Mouse (Mus musculus) midbrain, embryonic 16.5 days (tissue): ENCODE results near the gene Nemp1. TPM values are rescaled to one million over a fixed set of nuclear protein-coding genes. Genes with fewer than 3 reads are reported as not detected.
A peak's percentile ranks its signal among the peaks of the same experiment; 100 is the strongest.

Source experiments
- ATAC-seq: fragments of 200-750 bp; cut with Nextera tagmentation; 2 replicates; pipeline ENCODE4 v1.8.0; 2017; ENCODE audit warnings: moderate TSS enrichment
- H3K27ac ChIP-seq: fragments of 300-500 bp; sonication (generic); 2 replicates; pipeline ENCODE4 v1.5.1; 2014; ENCODE audit warnings: mild to moderate bottlenecking, low read length, mixed read lengths
- H3K27me3 ChIP-seq: fragments of 300-500 bp; sonication (generic); 2 replicates; pipeline ENCODE4 v1.6.1; 2014; ENCODE audit warnings: low read depth, low read length, mixed read lengths; ENCODE audit not compliant: control insufficient read depth, insufficient read depth
- H3K36me3 ChIP-seq: fragments of 300-500 bp; sonication (generic); 2 replicates; pipeline ENCODE4 v1.6.1; 2014; ENCODE audit warnings: mild to moderate bottlenecking, low read length, moderate library complexity, mixed read lengths; ENCODE audit not compliant: control insufficient read depth, insufficient read depth
- H3K4me1 ChIP-seq: fragments of 300-500 bp; sonication (generic); 2 replicates; pipeline ENCODE4 v1.6.1; 2014; ENCODE audit warnings: mild to moderate bottlenecking, low read length, mixed read lengths; ENCODE audit not compliant: control insufficient read depth, insufficient read depth
- H3K4me2 ChIP-seq: fragments of 300-500 bp; sonication (generic); 2 replicates; pipeline ENCODE4 v1.6.1; 2014; ENCODE audit warnings: mild to moderate bottlenecking, low read length, mixed read lengths
- H3K4me3 ChIP-seq: fragments of 300-500 bp; sonication (generic); 2 replicates; pipeline ENCODE4 v1.5.1; 2014; ENCODE audit warnings: low read depth, mild to moderate bottlenecking, low read length, moderate library complexity, mixed read lengths
- H3K9ac ChIP-seq: fragments of 300-500 bp; sonication (generic); 2 replicates; pipeline ENCODE4 v1.6.1; 2014; ENCODE audit warnings: low read depth, low read length, mixed read lengths
- H3K9me3 ChIP-seq: fragments of 300-500 bp; sonication (generic); replicated peaks from 2 replicates; pipeline ENCODE4 v1.6.1; 2014; ENCODE audit warnings: mild to moderate bottlenecking, low read length, mixed read lengths; ENCODE audit not compliant: control insufficient read depth, poor library complexity, severe bottlenecking
- WGBS: fragments of 180-500 bp; shearing (Covaris S2); extraction: QIAGEN DNeasy Blood & Tissue Kit; methylation state at CpG from one replicate; pipeline ENCODE4 v1.1.7; 2014; 5-methylcytosine and 5-hydroxymethylcytosine counted together
- polyA plus RNA-seq: library from polyadenylated mRNA; unstranded; fragments of >200 nt; fragmentation: Nextera tagmentation; extraction: Ambion mirVana; gene quantifications from 2 replicates; pipeline ENCODE4 v1.2.1, GENCODE M21; 2015

Gene Nemp1
- polyA plus RNA-seq, 1 experiment from 2014 or later: 3.2 TPM

DNA sequence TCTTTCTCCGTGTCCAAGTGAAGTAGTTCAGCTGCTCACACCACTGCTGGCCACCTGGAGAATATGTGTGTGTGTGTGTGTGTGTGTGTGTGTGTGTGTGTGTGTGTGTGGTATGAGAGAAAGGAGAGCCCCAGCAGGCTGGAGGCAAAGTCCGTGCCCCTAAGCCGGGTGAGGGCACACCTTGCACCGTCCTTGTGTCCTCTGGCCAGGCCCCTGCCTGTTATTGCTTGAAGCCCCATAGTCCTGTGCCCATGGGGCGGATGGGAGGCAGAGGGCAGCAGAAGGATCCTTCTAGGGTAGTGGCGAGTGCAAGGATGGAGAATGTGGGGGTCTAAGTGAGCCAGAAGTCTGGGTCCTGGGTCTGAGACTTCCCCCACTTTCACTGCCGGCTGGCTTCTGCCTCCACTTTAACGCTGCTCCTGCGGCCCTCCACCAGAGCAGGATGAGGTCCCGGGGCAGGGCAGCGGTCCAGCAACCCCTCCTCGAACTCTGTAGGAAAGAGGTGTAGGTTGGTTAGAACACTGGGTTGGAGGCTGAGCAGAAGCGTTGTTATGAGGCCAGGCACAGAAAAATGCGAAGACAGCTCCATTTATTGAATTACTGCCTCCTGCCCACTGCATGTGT is 5.3 kb upstream of the Nemp1 start:
- no peak overlapping the region for H3K9ac ChIP-seq
- peaks cover 51% of the 10 kb centered on the region for H3K27me3 ChIP-seq
- no peaks in the 10 kb centered on the region for H3K36me3 ChIP-seq
- H3K9me3 ChIP-seq: no peaks in the 10 kb centered on the region
- H3K4me1 ChIP-seq: peaks cover 16% of the 10 kb centered on the region
- H3K27ac ChIP-seq: no peak overlapping the region
- WGBS: 13% methylated on average over 14 of the region's 14 CpGs
- ATAC-seq: no peak
- peak overlapping the region; percentile 2; the same call in 1 of the 2 replicates for H3K4me2 ChIP-seq
- H3K4me3 ChIP-seq: no peak overlapping the region

DNA sequence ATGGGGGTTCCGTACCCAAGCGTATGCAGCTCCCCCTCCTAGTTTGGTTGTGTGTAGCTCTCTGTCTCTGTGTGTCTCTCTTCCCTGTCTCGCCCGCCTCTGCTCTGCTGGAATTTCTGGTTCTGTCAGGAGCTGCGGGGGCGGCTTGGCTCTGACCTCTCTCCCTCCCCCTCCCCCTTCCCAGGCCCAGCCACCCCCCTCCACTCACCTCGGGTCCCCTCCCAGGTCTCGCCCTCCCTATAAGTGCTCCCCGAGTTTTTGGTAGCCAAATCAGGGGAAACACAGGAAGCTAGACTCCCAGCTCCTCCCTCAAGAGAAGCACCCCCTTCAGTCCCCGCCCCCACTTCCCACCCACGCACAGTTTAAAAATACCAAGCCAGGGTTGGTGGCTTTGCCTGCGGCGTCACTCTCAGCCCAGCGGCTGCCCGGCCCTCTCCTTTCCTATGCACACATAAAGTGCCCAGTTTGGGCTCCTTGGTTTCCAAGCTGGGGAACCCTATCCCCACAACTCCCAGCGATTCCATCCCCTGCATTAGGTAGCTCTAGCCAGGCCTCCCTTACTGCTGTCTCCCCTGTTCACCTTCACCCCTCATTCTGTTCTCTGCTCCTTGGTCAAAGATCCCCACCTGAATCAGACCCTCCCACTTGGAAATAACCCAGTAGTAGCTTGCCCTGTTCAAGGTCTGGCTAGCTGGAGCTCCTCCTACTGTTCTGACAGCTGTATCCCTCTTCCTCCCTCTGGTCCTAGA is 4.6 kb upstream of the Nemp1 start:
- H3K4me2 ChIP-seq: peak overlapping the region; percentile 17; the same call in 1 of the 2 replicates
- H3K4me3 ChIP-seq: no peak overlapping the region
- no peak overlapping the region for H3K9ac ChIP-seq
- no peak for ATAC-seq
- H3K4me1 ChIP-seq: peaks cover 20% of the 10 kb centered on the region
- no peaks in the 10 kb centered on the region for H3K9me3 ChIP-seq
- peaks cover 57% of the 10 kb centered on the region for H3K27me3 ChIP-seq
- no peaks in the 10 kb centered on the region for H3K36me3 ChIP-seq
- H3K27ac ChIP-seq: no peak overlapping the region
- WGBS: 11% methylated on average over 14 of the region's 16 CpGs

DNA sequence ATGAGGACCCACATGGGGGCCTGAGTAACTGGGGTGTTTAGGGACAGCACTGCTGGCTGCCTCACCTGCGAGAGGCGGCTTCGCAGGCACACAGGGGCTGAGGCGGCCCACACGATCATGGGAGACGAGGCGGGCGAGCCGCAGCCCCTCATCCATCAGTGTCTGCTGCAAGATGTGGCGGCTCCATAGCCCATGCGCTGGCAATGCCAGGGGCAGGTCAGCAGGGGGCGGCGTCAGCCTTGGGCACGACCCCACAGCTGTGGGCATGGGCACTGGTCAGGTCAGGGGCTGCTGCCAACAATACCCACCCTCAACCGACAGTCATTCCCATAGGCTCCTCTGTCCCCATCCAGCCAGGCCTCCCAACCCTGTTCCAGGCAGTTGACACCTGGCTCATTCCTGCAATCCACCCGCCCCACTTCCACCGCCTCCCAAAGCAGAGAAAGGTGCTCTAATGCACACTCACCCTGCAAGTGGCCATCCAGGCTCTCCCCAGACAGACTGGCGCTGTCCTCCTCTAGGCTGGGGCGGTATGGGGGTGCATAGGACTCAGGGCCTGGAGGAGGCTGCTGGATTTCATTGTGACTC is 3.9 kb upstream of the Nemp1 start:
- Histone ChIP-seq H3K4me3 (no peak overlapping the region), H3K4me1 (peaks cover 21% of the 10 kb centered on the region), H3K36me3 (no peaks in the 10 kb centered on the region), H3K9me3 (no peaks in the 10 kb centered on the region), H3K27me3 (peaks cover 62% of the 10 kb centered on the region), H3K27ac (no peak overlapping the region), H3K4me2 (peak overlapping the region; percentile 17; the same call in 1 of the 2 replicates), H3K9ac (no peak overlapping the region)
- WGBS: 13% methylated on average over 19 of the region's 19 CpGs
- no peak for ATAC-seq

DNA sequence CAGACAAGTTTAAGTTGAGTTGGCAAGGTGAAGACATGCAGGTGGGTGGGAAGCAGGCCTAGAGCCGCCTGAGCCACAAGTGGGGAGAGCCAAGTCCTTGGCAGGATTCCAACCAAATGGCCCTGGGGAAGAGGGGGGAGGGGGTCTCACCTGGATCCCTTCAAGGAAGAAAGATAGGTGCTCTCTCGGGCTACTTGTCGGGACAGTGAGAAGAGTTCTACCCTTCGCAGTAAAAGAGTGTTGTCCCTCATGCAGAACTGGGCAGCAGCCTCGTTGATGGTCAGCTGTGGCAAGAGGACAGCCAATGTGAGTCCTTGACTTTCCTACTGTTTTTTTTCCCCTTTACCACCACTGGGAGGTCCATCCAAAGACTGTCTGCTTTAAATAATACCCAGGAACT is 3.1 kb upstream of the Nemp1 start:
- Histone ChIP-seq H3K36me3 (no peaks in the 10 kb centered on the region), H3K9ac (no peak overlapping the region), H3K4me1 (peaks cover 27% of the 10 kb centered on the region), H3K4me2 (no peak overlapping the region), H3K27ac (no peak overlapping the region), H3K4me3 (no peak overlapping the region), H3K9me3 (no peaks in the 10 kb centered on the region), H3K27me3 (peaks cover 65% of the 10 kb centered on the region)
- 29% methylated on average over 5 of the region's 5 CpGs for WGBS
- ATAC-seq: no peak

DNA sequence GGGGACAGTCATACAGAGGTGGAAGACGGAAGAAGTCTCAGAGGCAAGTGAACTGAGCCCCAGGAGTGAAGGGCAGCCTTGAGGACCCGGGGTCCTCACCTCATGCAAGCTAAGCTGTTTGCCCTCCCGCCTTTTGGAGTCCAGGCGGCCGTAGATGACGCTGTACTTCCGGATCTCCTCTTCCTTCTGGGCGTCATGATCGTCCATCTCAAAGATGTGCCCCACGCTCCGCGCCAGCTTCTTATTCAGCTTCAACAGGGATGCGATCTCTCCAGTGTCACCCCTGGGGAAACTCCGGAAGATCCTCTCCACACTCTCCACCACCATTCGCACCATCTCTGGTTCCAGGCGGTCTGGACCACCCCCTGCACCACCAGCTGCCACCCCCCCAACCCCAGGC is 2.5 kb upstream of the Nemp1 start:
- Histone ChIP-seq H3K36me3 (no peaks in the 10 kb centered on the region), H3K9me3 (no peaks in the 10 kb centered on the region), H3K4me1 (peaks cover 30% of the 10 kb centered on the region), H3K27me3 (peaks cover 66% of the 10 kb centered on the region), H3K27ac (no peak overlapping the region), H3K4me3 (no peak overlapping the region), H3K9ac (no peak overlapping the region), H3K4me2 (no peak overlapping the region)
- no peak for ATAC-seq
- WGBS: 11% methylated on average over 16 of the region's 16 CpGs

DNA sequence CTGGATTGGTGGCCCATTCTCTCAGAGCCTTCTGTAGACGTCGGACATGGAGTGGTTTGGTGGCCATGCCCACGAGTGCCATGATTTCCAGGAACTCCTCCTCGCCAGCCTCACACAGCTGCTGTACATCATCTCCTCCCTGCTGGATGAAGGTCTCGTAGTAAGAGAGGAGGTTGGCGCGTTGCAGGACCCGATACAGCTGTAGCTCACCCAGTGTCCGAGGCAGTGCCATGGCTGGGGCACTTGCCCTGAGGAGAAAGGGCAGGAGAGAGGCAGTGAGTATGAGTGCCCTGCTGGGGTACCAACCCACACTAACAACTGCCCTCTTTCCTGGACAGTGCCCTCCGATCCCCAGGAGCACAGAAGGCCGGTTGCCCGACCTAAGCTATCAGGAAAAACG is 1.8 kb upstream of the Nemp1 start:
- peaks cover 30% of the 10 kb centered on the region for H3K4me1 ChIP-seq
- no peak overlapping the region for H3K9ac ChIP-seq
- no peak overlapping the region for H3K4me2 ChIP-seq
- 16% methylated on average over 13 of the region's 13 CpGs for WGBS
- no peak for ATAC-seq
- no peak overlapping the region for H3K27ac ChIP-seq
- no peak overlapping the region for H3K4me3 ChIP-seq
- H3K27me3 ChIP-seq: peaks cover 69% of the 10 kb centered on the region
- no peaks in the 10 kb centered on the region for H3K9me3 ChIP-seq
- no peaks in the 10 kb centered on the region for H3K36me3 ChIP-seq

DNA sequence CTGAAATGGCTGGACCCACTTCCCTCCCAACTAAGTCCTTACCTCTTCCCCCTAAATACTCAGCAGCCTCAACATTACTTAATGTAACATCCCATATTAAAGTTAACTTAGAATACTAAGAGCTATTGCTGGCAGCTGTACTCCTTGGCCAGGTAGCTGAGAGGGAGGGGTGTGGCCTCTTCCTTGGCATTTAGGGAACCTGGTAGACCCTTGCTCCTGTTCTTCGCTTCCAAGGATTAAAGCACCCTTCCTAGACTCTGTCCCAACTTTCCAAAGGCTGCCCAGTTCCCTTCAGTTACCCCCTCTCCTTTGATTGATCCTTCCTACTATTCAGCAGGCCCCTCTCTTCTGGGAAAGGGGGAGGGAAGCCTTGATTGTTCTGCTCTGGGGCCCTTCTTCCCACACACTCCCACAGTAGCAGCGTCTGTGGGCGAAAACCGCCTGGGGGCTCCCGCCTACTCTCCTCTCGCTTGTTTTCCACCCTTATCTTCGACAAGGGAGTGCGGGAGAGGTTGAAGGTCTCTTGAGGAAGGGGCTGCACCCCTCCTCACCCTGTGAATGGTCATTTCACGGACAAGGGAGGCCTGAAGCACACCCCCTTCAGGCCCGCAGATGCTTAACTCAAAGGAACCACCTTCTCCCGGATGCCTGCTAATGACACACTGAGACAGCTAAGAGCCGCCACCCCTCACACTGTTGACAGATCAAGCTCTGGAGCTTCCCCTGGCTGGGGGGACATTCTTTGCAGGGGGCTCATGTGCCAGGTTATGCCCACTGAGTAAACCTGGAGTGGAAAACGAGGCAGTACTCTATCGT is 1.1 kb upstream of the Nemp1 start:
- H3K27ac ChIP-seq: no peak overlapping the region
- no peaks in the 10 kb centered on the region for H3K36me3 ChIP-seq
- H3K9me3 ChIP-seq: no peaks in the 10 kb centered on the region
- no peak for ATAC-seq
- peak overlapping the region; percentile 93 for H3K4me2 ChIP-seq
- H3K27me3 ChIP-seq: peaks cover 68% of the 10 kb centered on the region
- H3K4me3 ChIP-seq: peak overlapping the region; percentile 58
- WGBS: 7% methylated on average over 14 of the region's 14 CpGs
- H3K9ac ChIP-seq: 0 out of 2 replicates have a peak overlapping the region, but pooled peaks have one; percentile 45
- H3K4me1 ChIP-seq: peaks cover 30% of the 10 kb centered on the region

DNA sequence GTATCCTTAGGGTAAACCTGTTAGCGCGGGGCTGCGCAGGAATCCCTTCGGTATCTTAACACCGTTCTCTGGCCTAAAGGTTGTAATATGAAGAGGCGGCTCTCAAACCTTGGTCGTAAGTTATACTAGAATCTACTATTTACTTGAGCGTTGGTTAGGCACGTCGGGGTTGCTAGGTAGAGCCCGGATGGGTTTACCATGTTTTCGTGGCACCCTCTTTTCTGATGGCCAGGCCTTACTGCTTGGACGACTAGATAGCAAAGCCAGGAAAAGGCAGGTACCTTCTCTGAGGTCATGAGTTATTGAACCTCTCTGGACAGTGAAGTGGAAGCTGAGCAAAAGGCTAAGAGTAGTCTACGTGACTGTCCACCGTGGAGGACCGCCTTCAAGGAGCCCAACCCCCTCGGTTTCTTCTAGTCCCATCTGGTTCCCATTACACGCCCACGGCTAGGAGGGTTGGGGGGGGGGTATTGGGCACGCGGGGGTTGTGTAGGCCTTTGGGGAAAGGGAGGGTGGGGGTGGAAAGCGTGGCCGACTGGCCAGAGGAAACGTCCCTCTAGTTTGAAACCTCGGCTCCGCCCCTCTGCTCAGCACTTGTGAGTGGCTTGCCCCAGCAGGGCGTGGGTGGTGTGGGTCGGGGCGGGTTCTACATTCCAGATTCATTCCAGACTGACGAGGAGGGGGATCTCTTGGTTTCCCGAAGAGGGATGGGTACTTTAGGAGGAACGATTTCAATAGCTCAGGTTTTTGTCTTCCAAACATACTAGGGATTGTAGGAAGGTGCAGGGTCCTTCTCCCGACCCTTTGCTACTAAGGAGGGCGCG is 780 bp downstream of the Nemp1 start:
- peak overlapping the region; percentile 93 for H3K4me2 ChIP-seq
- ATAC-seq: peak; percentile 18
- peak overlapping the region; percentile 72 for H3K9ac ChIP-seq
- WGBS: 2% methylated on average over 31 of the region's 35 CpGs
- H3K27me3 ChIP-seq: peaks cover 54% of the 10 kb centered on the region
- H3K4me1 ChIP-seq: peaks cover 21% of the 10 kb centered on the region
- no peaks in the 10 kb centered on the region for H3K9me3 ChIP-seq
- peak overlapping the region; percentile 72 for H3K27ac ChIP-seq
- H3K36me3 ChIP-seq: no peaks in the 10 kb centered on the region
- peak overlapping the region; percentile 58 for H3K4me3 ChIP-seq
